Mouse (Mus musculus) forebrain, postnatal 0 days (tissue): ENCODE data around the gene Stk32c. TPM values are rescaled to one million over a fixed set of nuclear protein-coding genes. Genes with fewer than 3 reads are reported as not detected.

ENCODE experiments used
- ATAC-seq: fragments of 200-750 bp; cut with Nextera tagmentation; 2 replicates; pipeline ENCODE4 v1.8.0; 2017; ENCODE audit warnings: mild to moderate bottlenecking, moderate library complexity
- DNase-seq: peaks from one replicate; pipeline ENCODE4 v3.0.0-alpha.2; 2015
- H3K27ac ChIP-seq: fragments of 300-500 bp; sonication (generic); 2 replicates; pipeline ENCODE4 v1.5.1; 2014; ENCODE audit warnings: low read depth, mild to moderate bottlenecking, antibody characterized with exemption, low read length, moderate library complexity, mixed read lengths
- H3K27me3 ChIP-seq: fragments of 300-500 bp; sonication (generic); 2 replicates; pipeline ENCODE4 v1.6.1; 2014; ENCODE audit warnings: mild to moderate bottlenecking, low read length, mixed read lengths; ENCODE audit not compliant: insufficient read depth
- H3K36me3 ChIP-seq: fragments of 300-500 bp; sonication (generic); 2 replicates; pipeline ENCODE4 v1.6.1; 2014; ENCODE audit warnings: mild to moderate bottlenecking, moderate library complexity; ENCODE audit not compliant: insufficient read depth
- H3K4me1 ChIP-seq: fragments of 300-500 bp; sonication (generic); 2 replicates; pipeline ENCODE4 v1.6.1; 2014; ENCODE audit warnings: antibody characterized with exemption; ENCODE audit not compliant: insufficient read depth
- H3K4me2 ChIP-seq: fragments of 300-500 bp; sonication (generic); 2 replicates; pipeline ENCODE4 v1.6.1; 2014; ENCODE audit warnings: low read depth, mild to moderate bottlenecking, moderate library complexity
- H3K4me3 ChIP-seq: fragments of 300-500 bp; sonication (generic); 2 replicates; pipeline ENCODE4 v1.5.1; 2014; ENCODE audit warnings: low read depth, low read length, mixed read lengths
- H3K9ac ChIP-seq: fragments of 300-500 bp; sonication (generic); 2 replicates; pipeline ENCODE4 v1.6.1; 2014; ENCODE audit warnings: mild to moderate bottlenecking
- H3K9me3 ChIP-seq: fragments of 300-500 bp; sonication (generic); 2 replicates; pipeline ENCODE4 v1.6.1; 2016; ENCODE audit warnings: low read length
- CTCF ChIP-seq: sonication (generic); IDR thresholded peaks from 2 replicates; pipeline ENCODE4 v1.5.1; 2016; ENCODE audit warnings: antibody characterized with exemption, control low read depth, low read depth
- WGBS: fragments of 180-500 bp; shearing (Covaris S2); extraction: QIAGEN DNeasy Blood & Tissue Kit; methylation state at CpG from one replicate; pipeline ENCODE4 v1.1.7; 2014; 5-methylcytosine and 5-hydroxymethylcytosine counted together
- polyA plus RNA-seq: library from polyadenylated mRNA; unstranded; fragments of >200 nt; fragmentation: Nextera tagmentation; extraction: Ambion mirVana; gene quantifications from 2 replicates; pipeline ENCODE4 v1.2.1, GENCODE M21; 2015
- total RNA-seq: library from RNA; depleted of rRNA; stranded (reverse); fragments of >200 nt; gene quantifications from 2 replicates; pipeline ENCODE4 v1.2.3, GENCODE M21; 2014

The Stk32c gene
- total and polyA plus RNA-seq, 2 experiments from 2014 or later = 2.8 to 30.7 TPM

DNA sequence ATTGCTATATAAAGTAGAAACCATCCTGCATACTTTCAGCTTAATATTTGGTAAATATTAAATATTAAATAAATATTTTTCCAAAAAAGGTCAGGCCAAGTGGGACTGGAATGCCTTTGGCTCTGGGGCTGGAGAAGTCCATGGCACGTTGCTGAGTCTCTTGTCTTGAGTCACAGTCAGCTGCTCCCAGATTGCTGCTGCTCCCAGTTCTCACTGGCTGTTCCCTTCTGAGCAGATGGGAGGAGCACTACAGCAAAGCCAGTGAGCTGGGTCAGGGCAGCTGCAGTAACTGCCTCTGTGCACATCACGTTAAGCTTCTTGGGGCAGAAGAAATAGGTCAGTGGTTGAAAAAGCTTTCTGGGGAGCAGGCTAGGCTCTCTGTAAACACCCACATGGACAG is 7.2 kb upstream of the Stk32c start:
- no peak for ATAC-seq
- no peak overlapping the region for H3K9ac ChIP-seq
- DNase-seq = no peak
- H3K4me1 ChIP-seq = no peaks in the 10 kb centered on the region
- no peak for TF ChIP-seq CTCF
- H3K4me3 ChIP-seq = no peak overlapping the region
- H3K36me3 ChIP-seq = no peaks in the 10 kb centered on the region
- H3K27me3 ChIP-seq = no peaks in the 10 kb centered on the region
- H3K9me3 ChIP-seq = no peaks in the 10 kb centered on the region
- 54% methylated on average over 2 of the region's 2 CpGs for WGBS
- H3K4me2 ChIP-seq = no peak overlapping the region
- no peak overlapping the region for H3K27ac ChIP-seq

DNA sequence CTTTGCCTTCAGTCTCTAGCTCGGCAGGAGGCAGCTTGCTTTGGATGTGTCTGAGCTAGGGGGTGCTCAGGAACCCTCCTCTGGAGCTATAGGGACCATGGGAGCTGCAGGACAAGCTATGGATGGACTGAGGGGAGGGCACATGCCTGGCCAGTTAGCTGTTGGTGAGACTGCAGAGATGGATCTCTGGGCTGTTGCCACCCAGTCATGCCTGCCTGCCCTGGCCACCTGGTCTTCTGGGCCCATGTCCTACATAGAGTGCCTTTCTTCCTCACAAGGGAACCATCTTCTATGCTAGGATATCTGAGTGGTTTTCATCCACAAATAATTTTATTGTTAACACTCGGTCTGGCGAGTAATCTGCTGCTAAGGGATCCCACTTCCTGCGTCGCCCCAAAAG is 6.4 kb upstream of the Stk32c start:
- WGBS = 81% methylated on average over 5 of the region's 5 CpGs

GRCm38 (mm10) chr7:139218641-139219415 is 5.7 kb upstream of the Stk32c start:
- Histone ChIP-seq H3K36me3 (no peaks in the 10 kb centered on the region), H3K4me3 (no peak overlapping the region), H3K27me3 (no peaks in the 10 kb centered on the region), H3K4me1 (no peaks in the 10 kb centered on the region), H3K27ac (no peak overlapping the region), H3K4me2 (no peak overlapping the region), H3K9ac (no peak overlapping the region), H3K9me3 (no peaks in the 10 kb centered on the region)
- DNase-seq = no peak
- no peak for ATAC-seq
- 82% methylated on average over 6 of the region's 6 CpGs for WGBS
- no peak for TF ChIP-seq CTCF

More for the DNA sequence above, 6.4 kb upstream of the Stk32c start:
- TF ChIP-seq CTCF = no peak
- no peaks in the 10 kb centered on the region for H3K27me3 ChIP-seq
- H3K36me3 ChIP-seq = no peaks in the 10 kb centered on the region
- H3K27ac ChIP-seq = no peak overlapping the region
- ATAC-seq (no peak), DNase-seq (no peak)
- H3K4me2 ChIP-seq = no peak overlapping the region
- no peak overlapping the region for H3K4me3 ChIP-seq
- H3K9me3 ChIP-seq = no peaks in the 10 kb centered on the region
- H3K4me1 ChIP-seq = no peaks in the 10 kb centered on the region
- no peak overlapping the region for H3K9ac ChIP-seq

GRCm38 (mm10) chr7:139217046-139217445 is 3.9 kb upstream of the Stk32c start:
- H3K27ac ChIP-seq = no peak overlapping the region
- no peaks in the 10 kb centered on the region for H3K9me3 ChIP-seq
- WGBS = 81% methylated on average over 7 of the region's 7 CpGs
- ATAC-seq (no peak), DNase-seq (no peak)
- H3K36me3 ChIP-seq = no peaks in the 10 kb centered on the region
- no peak overlapping the region for H3K9ac ChIP-seq
- no peak overlapping the region for H3K4me2 ChIP-seq
- H3K4me3 ChIP-seq = no peak overlapping the region
- TF ChIP-seq CTCF = no peak
- no peaks in the 10 kb centered on the region for H3K27me3 ChIP-seq
- H3K4me1 ChIP-seq = peaks cover 4% of the 10 kb centered on the region

DNA sequence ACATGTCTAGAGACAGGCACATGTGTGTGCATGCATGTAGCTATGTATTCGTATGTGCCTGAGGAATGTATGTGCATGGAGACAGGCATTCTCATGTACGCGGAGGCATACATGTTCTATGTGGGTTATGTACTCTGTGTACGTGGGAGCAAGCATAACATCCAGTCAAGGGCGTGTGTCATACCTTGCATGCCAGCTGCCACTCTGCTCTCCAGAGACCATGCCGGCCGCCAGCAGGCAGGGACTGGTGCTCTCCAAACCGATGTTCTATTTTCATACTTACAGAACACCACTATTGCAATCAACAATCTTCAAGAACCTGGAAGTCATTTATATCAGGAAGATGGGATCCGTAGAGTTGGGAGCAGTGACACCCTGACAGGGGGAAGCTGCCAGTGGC is 3.4 kb upstream of the Stk32c start:
- ATAC-seq = no peak
- WGBS = 93% methylated on average over 9 of the region's 9 CpGs
- TF ChIP-seq CTCF = no peak

DNA sequence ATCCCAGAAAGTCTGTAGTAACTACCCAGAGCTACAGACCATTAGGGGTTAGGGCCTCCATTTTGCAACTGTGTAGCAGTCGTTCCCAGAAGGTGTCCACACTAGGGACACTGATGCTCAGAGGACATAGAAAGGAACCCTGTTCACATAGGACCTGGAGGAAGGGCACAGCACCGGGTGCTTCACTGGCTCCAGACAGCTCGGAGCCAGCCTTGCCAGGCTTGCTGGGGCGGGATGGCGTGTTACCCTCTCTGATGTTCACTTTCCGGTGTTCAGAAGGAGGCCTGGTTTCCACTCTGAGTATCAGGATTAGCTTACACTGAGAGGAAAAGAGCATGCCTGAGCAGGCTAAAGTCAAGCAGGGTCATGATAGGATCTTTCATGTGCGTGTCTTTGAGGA is 2.8 kb upstream of the Stk32c start:
- no peak for ATAC-seq
- Histone ChIP-seq H3K4me3 (no peak overlapping the region), H3K4me1 (peaks cover 4% of the 10 kb centered on the region), H3K27me3 (no peaks in the 10 kb centered on the region), H3K36me3 (no peaks in the 10 kb centered on the region), H3K9ac (no peak overlapping the region), H3K9me3 (no peaks in the 10 kb centered on the region), H3K4me2 (no peak overlapping the region), H3K27ac (no peak overlapping the region)
- DNase-seq = no peak
- TF ChIP-seq CTCF = no peak
- WGBS = 91% methylated on average over 7 of the region's 7 CpGs

More for the DNA sequence above, 3.4 kb upstream of the Stk32c start:
- no peak overlapping the region for H3K4me3 ChIP-seq
- no peaks in the 10 kb centered on the region for H3K27me3 ChIP-seq
- H3K4me1 ChIP-seq = peaks cover 4% of the 10 kb centered on the region
- H3K4me2 ChIP-seq = no peak overlapping the region
- no peaks in the 10 kb centered on the region for H3K36me3 ChIP-seq
- H3K9ac ChIP-seq = no peak overlapping the region
- DNase-seq = no peak
- no peak overlapping the region for H3K27ac ChIP-seq
- H3K9me3 ChIP-seq = no peaks in the 10 kb centered on the region

GRCm38 (mm10) chr7:139215516-139215915 is 2.4 kb upstream of the Stk32c start:
- Histone ChIP-seq H3K27ac (no peak overlapping the region), H3K27me3 (no peaks in the 10 kb centered on the region), H3K4me3 (no peak overlapping the region), H3K4me1 (peaks cover 4% of the 10 kb centered on the region), H3K9ac (no peak overlapping the region), H3K9me3 (no peaks in the 10 kb centered on the region), H3K36me3 (no peaks in the 10 kb centered on the region), H3K4me2 (no peak overlapping the region)
- ATAC-seq = no peak
- no peak for DNase-seq
- WGBS = 71% methylated on average over 1 of the region's 1 CpGs
- TF ChIP-seq CTCF = no peak
